Mouse (Mus musculus): ENCODE measurements around the gene Padi2.

GRCm38 (mm10) chr4:140988706-140989290 is 82.7 kb downstream of the Padi2 start:
- TF ChIP-seq POLR2A (IDR thresholded peaks at IDR 0.05; ENCODE audit: low read depth, low read length) (no peak), CTCF (IDR thresholded peaks at IDR 0.05; ENCODE audit: borderline replicate concordance, insufficient read depth, low read length) (no peak)
